Comparison of ENCODE assay signal across 8 mouse cellular contexts in the genomic region with DNA sequence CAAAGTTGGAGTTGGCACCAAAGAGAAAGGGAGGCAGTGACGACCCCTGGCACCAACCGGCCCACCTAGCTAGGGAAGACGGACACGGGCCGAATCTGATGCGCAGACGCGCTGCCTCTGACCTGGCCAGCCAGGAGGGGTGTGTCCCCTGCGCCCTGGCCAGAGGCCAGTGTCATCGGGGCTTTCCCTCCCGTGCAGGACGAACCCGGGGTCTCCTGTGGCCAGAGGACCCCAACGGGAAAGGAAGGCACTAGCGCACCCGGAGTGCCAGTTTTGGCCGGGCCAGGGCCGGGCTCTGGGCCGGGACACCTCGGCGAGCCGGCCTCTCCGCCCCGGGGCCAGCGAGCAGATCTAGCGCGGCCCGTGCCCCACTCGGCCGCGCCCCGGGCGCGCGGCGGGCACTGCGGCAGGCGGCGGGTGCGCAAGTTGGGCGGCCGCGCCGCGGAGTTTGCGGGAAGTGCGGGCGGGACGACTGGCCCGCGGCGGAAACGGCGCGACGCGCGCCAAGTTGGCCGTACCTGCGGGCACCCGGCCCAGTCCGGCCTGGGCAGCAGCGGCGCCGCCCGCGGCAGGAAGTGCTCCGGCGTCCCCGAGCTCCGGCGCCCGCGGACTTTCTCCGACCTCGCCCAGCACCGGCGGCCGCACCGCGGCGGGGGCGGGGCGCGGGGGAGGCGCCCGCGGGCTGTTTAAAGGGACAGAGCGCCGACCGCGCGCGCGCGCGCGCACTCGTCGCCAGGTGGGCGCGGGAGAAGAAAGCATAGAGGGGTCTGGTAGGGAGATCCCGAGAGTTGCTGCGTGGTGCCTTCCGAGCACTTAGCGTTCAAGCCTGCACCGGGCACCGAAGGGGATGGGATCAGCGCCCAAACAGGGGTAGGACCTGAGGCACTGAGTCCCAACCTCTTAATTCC. TPM values are rescaled to one million over a fixed set of nuclear protein-coding genes. Genes with fewer than 3 reads are reported as not detected.
DNase-seq lines count a peak whose midpoint lies in the region; ATAC-seq and TF ChIP-seq lines count a peak whose summit lies in the region.

No protein-coding gene starts in this region.

- peak; percentile 83 for DNase-seq in adrenal gland, postnatal 14 days
- DNase-seq in lung, postnatal 10 days = peak; percentile 62
- peak; percentile 53 for DNase-seq in retina, embryonic 14.5 days (ENCODE audit: low spot score)
- DNase-seq in layer of hippocampus, postnatal 14 days (ENCODE audit: low spot score in 2 of 2) = no peak

- no peak for TF ChIP-seq CTCF in E14TG2a.4 (conservative IDR thresholded peaks at IDR 0.05; ENCODE audit: low read length)

- H3K4me3 ChIP-seq in E14TG2a.4 (replicated peaks; ENCODE audit: low read length) = peak overlapping the region; percentile 86
- peak overlapping the region; percentile 76 for H3K4me3 ChIP-seq in embryonic facial prominence, embryonic 15.5 days (replicated peaks)
- H3K4me3 ChIP-seq in heart, embryonic 13.5 days = peak overlapping the region; percentile 83
- peak overlapping the region; percentile 71 for H3K4me3 ChIP-seq in kidney, embryonic 16.5 days (ENCODE audit: low read length)

- peaks cover 52% of the 10 kb centered on the region for H3K4me1 ChIP-seq in E14TG2a.4 (replicated peaks; ENCODE audit: low read depth, low read length)
- H3K4me1 ChIP-seq in embryonic facial prominence, embryonic 15.5 days = peaks cover 38% of the 10 kb centered on the region
- peaks cover 40% of the 10 kb centered on the region for H3K4me1 ChIP-seq in heart, embryonic 13.5 days
- peaks cover 33% of the 10 kb centered on the region for H3K4me1 ChIP-seq in kidney, embryonic 16.5 days (ENCODE audit: insufficient read depth, low read length)

- H3K4me2 ChIP-seq in embryonic facial prominence, embryonic 15.5 days (replicated peaks) = peak overlapping the region; percentile 98
- peak overlapping the region; percentile 98 for H3K4me2 ChIP-seq in heart, embryonic 13.5 days
- peak overlapping the region; percentile 97 for H3K4me2 ChIP-seq in kidney, embryonic 16.5 days (replicated peaks; ENCODE audit: low read depth, low read length)

- WGBS in embryonic facial prominence, embryonic 15.5 days = under 1% methylated on average over 101 of the region's 109 CpGs
- WGBS in heart, embryonic 13.5 days = under 1% methylated on average over 101 of the region's 109 CpGs
- WGBS in kidney, embryonic 16.5 days = under 1% methylated on average over 101 of the region's 109 CpGs

- peaks cover 47% of the 10 kb centered on the region for H3K27me3 ChIP-seq in E14TG2a.4 (ENCODE audit: insufficient read depth, low read length)
- H3K27me3 ChIP-seq in embryonic facial prominence, embryonic 15.5 days = peaks cover 8% of the 10 kb centered on the region
- H3K27me3 ChIP-seq in heart, embryonic 13.5 days (replicated peaks) = peaks cover 44% of the 10 kb centered on the region
- no peaks in the 10 kb centered on the region for H3K27me3 ChIP-seq in kidney, embryonic 16.5 days (ENCODE audit: insufficient read depth, low read length)

- no peaks in the 10 kb centered on the region for H3K9me3 ChIP-seq in E14TG2a.4 (ENCODE audit: low read length)
- no peaks in the 10 kb centered on the region for H3K9me3 ChIP-seq in embryonic facial prominence, embryonic 15.5 days (replicated peaks)
- H3K9me3 ChIP-seq in heart, embryonic 13.5 days = no peaks in the 10 kb centered on the region
- no peaks in the 10 kb centered on the region for H3K9me3 ChIP-seq in kidney, embryonic 16.5 days (ENCODE audit: low read length)

- H3K27ac ChIP-seq in embryonic facial prominence, embryonic 15.5 days (replicated peaks) = 0 out of 2 replicates have a peak overlapping the region, but pooled peaks have one; percentile 48
- peak overlapping the region; percentile 24; the same call in 1 of the 2 replicates for H3K27ac ChIP-seq in heart, embryonic 13.5 days (replicated peaks)
- H3K27ac ChIP-seq in kidney, embryonic 16.5 days (ENCODE audit: low read length) = peak overlapping the region; percentile 52; the same call in 1 of the 2 replicates

- peak; percentile 44; the same call in 1 of the 2 replicates for ATAC-seq in embryonic facial prominence, embryonic 15.5 days (ENCODE audit: insufficient number of reproducible peaks, low FRiP score, low TSS enrichment, low read depth)
- ATAC-seq in heart, embryonic 13.5 days (ENCODE audit: extremely low read depth, insufficient number of reproducible peaks, low FRiP score, low TSS enrichment) = peak; percentile 37; the same call in 1 of the 2 replicates
- peak; percentile 64 for ATAC-seq in kidney, embryonic 16.5 days (ENCODE audit: low FRiP score, low TSS enrichment)

- no peaks in the 10 kb centered on the region for H3K36me3 ChIP-seq in E14TG2a.4 (ENCODE audit: insufficient read depth, low read length)
- no peaks in the 10 kb centered on the region for H3K36me3 ChIP-seq in embryonic facial prominence, embryonic 15.5 days
- H3K36me3 ChIP-seq in heart, embryonic 13.5 days = no peaks in the 10 kb centered on the region
- H3K36me3 ChIP-seq in kidney, embryonic 16.5 days (ENCODE audit: insufficient read depth, low read length) = no peaks in the 10 kb centered on the region

- peak overlapping the region; percentile 65 for H3K9ac ChIP-seq in embryonic facial prominence, embryonic 15.5 days
- peak overlapping the region; percentile 92 for H3K9ac ChIP-seq in heart, embryonic 13.5 days
- peak overlapping the region; percentile 84 for H3K9ac ChIP-seq in kidney, embryonic 16.5 days (replicated peaks; ENCODE audit: low read length)

RNA-seq across cellular contexts. Expression of a gene that starts 0.6 kb away (rescaled TPM):
- total RNA-seq in adrenal gland, postnatal 14 days (2021) = 25.9 and 30.5 TPM in 2 replicates
- polyA plus RNA-seq in embryonic facial prominence, embryonic 15.5 days (2015; fragmentation: Nextera tagmentation; extraction: Ambion mirVana) = 7.9 and 9.0 TPM in 2 replicates
- polyA plus RNA-seq in heart, embryonic 13.5 days (2015; fragmentation: Nextera tagmentation; extraction: Ambion mirVana) = 5.4 and 6.1 TPM in 2 replicates
- polyA plus RNA-seq in kidney, embryonic 16.5 days (2015; fragmentation: Nextera tagmentation; extraction: Ambion mirVana) = 12.7 and 13.3 TPM in 2 replicates
- 10 to 100 TPM; 58.1 to 58.9 TPM for total RNA-seq in layer of hippocampus, postnatal 14 days (2021)

Comparison
In these comparisons a context has a peak if more than half of its experiments do, and no peak if none do; other contexts are left out.
1. DNase-seq: peak in adrenal gland, postnatal 14 days (single experiment), lung, postnatal 10 days (single experiment) and retina, embryonic 14.5 days (single experiment); none in layer of hippocampus, postnatal 14 days (0 of 2).
2. Peak in every context shown above with its lines, with median percentiles within 50 percentile points of each other: H3K4me3 ChIP-seq, ATAC-seq, H3K27ac ChIP-seq, H3K4me2 ChIP-seq and H3K9ac ChIP-seq.